Mouse (Mus musculus) ES-Bruce4 (cell line): ENCODE results near the gene C8a. TPM values are rescaled to one million over a fixed set of nuclear protein-coding genes. Genes with fewer than 3 reads are reported as not detected.
A peak's percentile ranks its signal among the peaks of the same experiment; 100 is the strongest.

Source experiments
- H3K27ac ChIP-seq: 2 replicates; pipeline ENCODE4 v1.5.1; 2012; ENCODE audit warnings: low read length, inconsistent platforms; ENCODE audit not compliant: insufficient read depth
- H3K27me3 ChIP-seq: 2 replicates; pipeline ENCODE4 v1.6.1; 2012; ENCODE audit warnings: mild to moderate bottlenecking, low read length, inconsistent platforms; ENCODE audit not compliant: control insufficient read depth, poor library complexity, insufficient read depth, severe bottlenecking
- H3K36me3 ChIP-seq: 2 replicates; pipeline ENCODE4 v1.6.1; 2012; ENCODE audit warnings: inconsistent platforms, mild to moderate bottlenecking, low read length, moderate library complexity; ENCODE audit not compliant: control insufficient read depth, poor library complexity, insufficient read depth, severe bottlenecking
- H3K4me1 ChIP-seq: one replicate; pipeline ENCODE4 v1.8.1; 2011; ENCODE audit warnings: low read length; ENCODE audit not compliant: control insufficient read depth, insufficient read depth
- H3K4me3 ChIP-seq: 2 replicates; pipeline ENCODE4 v1.5.1; 2011; ENCODE audit warnings: low read depth, mild to moderate bottlenecking, low read length
- H3K9ac ChIP-seq: 2 replicates; pipeline ENCODE4 v1.6.1; 2012; ENCODE audit warnings: low read depth, mild to moderate bottlenecking, inconsistent platforms; ENCODE audit not compliant: poor library complexity, severe bottlenecking
- H3K9me3 ChIP-seq: replicated peaks from 2 replicates; pipeline ENCODE4 v1.6.1; 2012; ENCODE audit warnings: mild to moderate bottlenecking, low read length, inconsistent platforms; ENCODE audit not compliant: control insufficient read depth, poor library complexity, insufficient read depth, severe bottlenecking
- CTCF ChIP-seq: IDR thresholded peaks from one replicate; pipeline ENCODE4 v1.8.1; 2011; ENCODE audit warnings: low read depth, low read length
- EP300 ChIP-seq: IDR thresholded peaks from 2 replicates; pipeline ENCODE4 v1.6.1; 2011; ENCODE audit warnings: low read depth, low read length; ENCODE audit not compliant: insufficient read depth
- POLR2A ChIP-seq: IDR thresholded peaks from one replicate; pipeline ENCODE4 v1.8.1; 2011; ENCODE audit warnings: low read length; ENCODE audit not compliant: insufficient read depth
- polyA plus RNA-seq: library from polyadenylated mRNA; stranded (reverse); fragments of >200 nt; gene quantifications from 2 replicates; pipeline ENCODE4 v1.2.4, GENCODE M21; 2011; ENCODE audit warnings: low read depth; ENCODE audit not compliant: missing spikeins, insufficient read depth, insufficient read length

C8a gene
- polyA plus RNA-seq, 1 experiment, result not detected

DNA sequence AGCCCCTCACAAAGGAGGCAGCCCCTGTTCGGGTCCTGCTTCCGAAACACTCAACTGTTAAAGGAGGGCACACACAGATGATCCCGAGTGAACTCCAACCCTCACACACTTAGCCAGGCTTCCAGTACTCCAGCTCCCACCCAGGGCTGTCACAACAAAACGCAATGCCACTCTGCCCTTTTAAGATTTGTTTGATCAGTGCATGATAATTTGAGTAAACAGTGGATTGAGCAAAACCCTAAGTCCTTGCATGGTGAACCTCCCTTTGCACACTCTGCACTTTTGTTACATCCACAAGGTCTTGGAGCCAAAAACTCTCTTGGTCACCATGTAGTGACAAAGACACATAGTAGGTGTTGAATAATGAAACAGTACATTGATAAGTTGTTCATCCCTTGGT lies 72.1 kb downstream of the C8a start:
- no peak for TF ChIP-seq CTCF
- no peak for TF ChIP-seq EP300
- TF ChIP-seq POLR2A, result no peak
- H3K36me3 ChIP-seq, result no peaks in the 10 kb centered on the region
- H3K9me3 ChIP-seq, result no peaks in the 10 kb centered on the region

DNA sequence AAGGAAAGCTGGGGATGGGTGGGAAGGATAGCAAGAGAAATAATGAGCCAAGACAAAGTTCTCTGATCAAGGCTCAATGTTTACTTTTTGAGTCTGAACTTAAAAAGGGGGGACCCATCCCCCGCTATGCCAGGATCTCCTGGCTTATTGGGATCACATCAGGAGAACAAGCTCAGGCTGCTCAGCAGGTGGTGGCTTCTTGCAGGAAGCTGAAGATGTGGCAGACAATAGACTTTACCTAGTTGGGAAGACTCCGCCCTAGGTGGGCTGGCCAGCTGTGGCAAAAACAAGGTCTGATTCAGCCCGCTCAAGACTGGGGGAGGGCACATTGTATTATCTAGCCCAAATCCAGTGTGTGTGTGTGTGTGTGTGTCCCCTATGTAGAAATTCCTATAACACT lies 74.6 kb downstream of the C8a start:
- TF ChIP-seq EP300 (0 out of 2 replicates have a peak, but pooled peaks have one; percentile 18), CTCF (no peak)
- H3K36me3 ChIP-seq, result no peaks in the 10 kb centered on the region
- H3K9ac ChIP-seq, result no peak overlapping the region
- no peak overlapping the region for H3K27ac ChIP-seq
- peaks cover 2% of the 10 kb centered on the region for H3K4me1 ChIP-seq
- H3K4me3 ChIP-seq, result no peak overlapping the region
- no peaks in the 10 kb centered on the region for H3K9me3 ChIP-seq
- no peaks in the 10 kb centered on the region for H3K27me3 ChIP-seq

More for the DNA sequence above, 72.1 kb downstream of the C8a start:
- no peak overlapping the region for H3K27ac ChIP-seq
- H3K9ac ChIP-seq, result no peak overlapping the region
- H3K27me3 ChIP-seq, result no peaks in the 10 kb centered on the region
- no peak overlapping the region for H3K4me3 ChIP-seq
- H3K4me1 ChIP-seq, result peaks cover 2% of the 10 kb centered on the region

DNA sequence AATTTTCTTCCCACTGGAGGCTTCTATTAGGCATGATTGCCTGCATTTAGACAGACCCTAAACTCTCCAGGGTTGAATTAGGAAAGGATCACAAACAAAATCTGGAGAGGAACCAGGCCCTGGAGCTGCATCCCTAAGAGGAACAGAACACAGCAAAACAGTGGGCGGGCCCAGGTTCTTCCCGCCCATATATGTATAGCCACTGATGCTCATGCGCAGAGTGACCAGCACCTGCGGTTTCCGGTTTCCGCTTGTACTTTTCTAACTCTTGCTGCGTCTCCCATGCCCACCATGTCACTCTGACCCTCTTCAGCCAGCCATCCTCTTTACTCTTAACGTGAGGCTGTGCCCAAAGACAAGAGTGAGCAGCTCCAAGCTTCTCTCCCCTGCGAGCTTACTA lies 77.2 kb downstream of the C8a start:
- H3K9me3 ChIP-seq, result no peaks in the 10 kb centered on the region
- no peaks in the 10 kb centered on the region for H3K36me3 ChIP-seq
- peaks cover 2% of the 10 kb centered on the region for H3K4me1 ChIP-seq
- H3K9ac ChIP-seq, result no peak overlapping the region
- H3K27ac ChIP-seq, result no peak overlapping the region
- no peaks in the 10 kb centered on the region for H3K27me3 ChIP-seq
- TF ChIP-seq POLR2A (no peak), CTCF (no peak)
- no peak overlapping the region for H3K4me3 ChIP-seq

DNA sequence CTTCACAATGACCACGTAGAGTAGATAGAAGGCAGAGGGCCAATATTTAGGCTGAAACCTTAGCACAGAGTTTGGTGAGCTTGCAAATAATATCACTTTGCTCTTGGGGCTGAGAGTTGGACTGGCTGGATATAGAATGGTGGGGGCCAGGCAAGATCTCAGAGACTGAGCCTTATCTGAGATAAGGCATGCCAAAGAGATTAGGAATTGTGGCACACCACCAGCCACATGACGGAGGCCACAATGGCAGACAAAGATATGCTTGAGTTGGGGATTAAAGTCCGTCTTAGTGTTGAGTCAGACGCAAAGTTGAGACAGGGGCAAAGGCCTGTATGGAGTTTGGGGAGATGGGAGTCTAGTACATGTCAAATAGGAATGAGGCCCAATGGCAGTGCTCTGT lies 84.1 kb downstream of the C8a start:
- no peaks in the 10 kb centered on the region for H3K36me3 ChIP-seq
- no peak overlapping the region for H3K9ac ChIP-seq
- H3K4me3 ChIP-seq, result no peak overlapping the region
- no peaks in the 10 kb centered on the region for H3K27me3 ChIP-seq
- H3K9me3 ChIP-seq, result no peaks in the 10 kb centered on the region
- TF ChIP-seq EP300 (no peak), CTCF (no peak), POLR2A (no peak)
- H3K27ac ChIP-seq, result no peak overlapping the region
- no peaks in the 10 kb centered on the region for H3K4me1 ChIP-seq

- H3K36me3 ChIP-seq, result no peaks in the 10 kb centered on the region
- TF ChIP-seq CTCF, result no peak
- TF ChIP-seq POLR2A, result no peak
- no peak for TF ChIP-seq EP300
- no peaks in the 10 kb centered on the region; the same call in 1 of the 2 replicates for H3K27me3 ChIP-seq
- no peak overlapping the region for H3K9ac ChIP-seq
- no peak overlapping the region for H3K27ac ChIP-seq
- H3K4me1 ChIP-seq, result no peaks in the 10 kb centered on the region
- H3K4me3 ChIP-seq, result no peak overlapping the region
- no peaks in the 10 kb centered on the region for H3K9me3 ChIP-seq
These were observed 93.9 kb downstream of the C8a start for GRCm38 (mm10) chr4:104782346-104782745.

- no peaks in the 10 kb centered on the region for H3K9me3 ChIP-seq
- H3K36me3 ChIP-seq, result no peaks in the 10 kb centered on the region
- no peak for TF ChIP-seq CTCF
- TF ChIP-seq POLR2A, result no peak
- no peak for TF ChIP-seq EP300
- no peak overlapping the region for H3K27ac ChIP-seq
- no peak overlapping the region for H3K9ac ChIP-seq
- no peaks in the 10 kb centered on the region for H3K4me1 ChIP-seq
- H3K27me3 ChIP-seq, result no peaks in the 10 kb centered on the region; the same call in 1 of the 2 replicates
- H3K4me3 ChIP-seq, result no peak overlapping the region
These were observed 94.8 kb downstream of the C8a start for GRCm38 (mm10) chr4:104781441-104781840.
